Mouse (Mus musculus) heart, adult 2 months (tissue): ENCODE measurements at regions not wholly inside any gene's neighbourhood (a gene's known extent, or its start where the extent isn't known, plus 50 kb on each side); places are given as distances from the start of the nearest gene placed in this dataset.

ENCODE experiments used
- CTCF ChIP-seq: fragments of 200-600 bp; IDR thresholded peaks from 2 replicates; pipeline ENCODE4 v1.8.1; 2022; ENCODE audit warnings: antibody characterized with exemption, mild to moderate bottlenecking, moderate library complexity
- EP300 ChIP-seq: fragments of 200-500 bp; IDR thresholded peaks from 2 replicates; pipeline ENCODE4 v1.6.1; 2011; ENCODE audit warnings: low read depth, low read length, control low read depth; ENCODE audit not compliant: insufficient read depth

GRCm38 (mm10) chr5:47426467-47426866 is 556.5 kb upstream of the Slit2 start:
- TF ChIP-seq EP300, result no peak
- no peak for TF ChIP-seq CTCF
